Mouse (Mus musculus): ENCODE data around the gene Limk1. TPM values are rescaled to one million over a fixed set of nuclear protein-coding genes. Genes with fewer than 3 reads are reported as not detected.

Limk1 gene
- total and polyA plus RNA-seq, 3 experiments, result 7.2 to 27.7 (median 10.8) TPM

- H3K27ac ChIP-seq (ENCODE audit: insufficient read depth, low read depth), result no peak overlapping the region
- no peak for TF ChIP-seq ZMIZ1 (IDR thresholded peaks at IDR 0.05; ENCODE audit: low read depth, low read length)
- no peak for TF ChIP-seq RCOR1 (conservative IDR thresholded peaks at IDR 0.05; ENCODE audit: low read depth, low read length)
- peak in 1 of 2 experiments; percentile 59; a peak in 2 of 4 replicates for TF ChIP-seq CTCF (conservative IDR thresholded peaks at IDR 0.05 in 1 of 2, IDR thresholded peaks at IDR 0.05 in 1 of 2; ENCODE audit: low read depth in 2 of 2, low read length in 2 of 2)
- no peak for TF ChIP-seq UBTF (IDR thresholded peaks at IDR 0.05; ENCODE audit: low read depth, low read length)
- peak; percentile 82 for TF ChIP-seq NRF1 (IDR thresholded peaks at IDR 0.05; ENCODE audit: low read depth, low read length)
- 0 out of 2 replicates have a peak, but pooled peaks have one; percentile 9 for TF ChIP-seq BHLHE40 (IDR thresholded peaks at IDR 0.05; ENCODE audit: low read depth, low read length)
- peak; percentile 12 for TF ChIP-seq MAX (IDR thresholded peaks at IDR 0.05; ENCODE audit: low read length)
- peak; percentile 34; the same call in 1 of the 2 replicates for TF ChIP-seq HCFC1 (IDR thresholded peaks at IDR 0.05; ENCODE audit: low read depth, low read length)
- TF ChIP-seq E2F4 (IDR thresholded peaks at IDR 0.05; ENCODE audit: insufficient replicate concordance, low read depth, low read length), result no peak
- peak; percentile 24 for TF ChIP-seq POLR2A (IDR thresholded peaks at IDR 0.05; ENCODE audit: low read depth, low read length)
- peak; percentile 76 for TF ChIP-seq ELF1 (IDR thresholded peaks at IDR 0.05; ENCODE audit: low read depth, low read length)
- TF ChIP-seq KAT2A (IDR thresholded peaks at IDR 0.05; ENCODE audit: insufficient replicate concordance, low read length), result no peak
- no peak for TF ChIP-seq MAZ (IDR thresholded peaks at IDR 0.05; ENCODE audit: low read depth, low read length)
- TF ChIP-seq ETS1 (conservative IDR thresholded peaks at IDR 0.05; ENCODE audit: low read depth, low read length), result no peak; the same call in 1 of the 2 replicates
- TF ChIP-seq RAD21 (IDR thresholded peaks at IDR 0.05; ENCODE audit: low read depth, low read length), result peak; percentile 20
- peak overlapping the region; percentile 86 for H3K4me2 ChIP-seq (ENCODE audit: insufficient read depth, low read depth, poor library complexity, severe bottlenecking)
- peak overlapping the region; percentile 27 to 48 (median 44) for H3K4me3 ChIP-seq (replicated peaks in 1 of 3; ENCODE audit: low read depth in 2 of 3, low read length in 2 of 3, poor library complexity in 1 of 3)
- H3K9me3 ChIP-seq (replicated peaks; ENCODE audit: low read length), result no peaks in the 10 kb centered on the region
- peaks cover 0 to 26% of the 10 kb centered on the region in 2 experiments for H3K36me3 ChIP-seq (replicated peaks in 1 of 2; ENCODE audit: control insufficient read depth in 1 of 2, insufficient read depth in 1 of 2, low read length in 1 of 2)
- dilution Hi-C loops (cut with MboI; ENCODE audit: extremely low pct_ligation_motif_present, extremely low pct_unique_long_range_greater_than_20kb, low sequenced_read_pairs), result no loop called here
- no peaks in the 10 kb centered on the region for H3K27me3 ChIP-seq (replicated peaks)
- DNase-seq (ENCODE audit: extremely low read depth), result peak; percentile 99
- H3K9ac ChIP-seq (ENCODE audit: insufficient read depth, low read depth), result peak overlapping the region; percentile 20; the same call in 1 of the 2 replicates
- in situ Hi-C loops (cut with MboI; ENCODE audit: low pct_ligation_motif_present, low pct_unique_long_range_greater_than_20kb, low sequenced_read_pairs), result loop anchor here (5.0 kb wide), 1 partner anchor 42 kb away; no protein-coding TSS in a partner anchor
- H3K79me2 ChIP-seq (replicated peaks; ENCODE audit: control insufficient read depth, extremely low read depth, insufficient read depth, poor library complexity, severe bottlenecking), result no peaks in the 10 kb centered on the region
- peaks cover 3 to 20% of the 10 kb centered on the region in 2 experiments; a peak in 2 of 4 replicates for H3K4me1 ChIP-seq (ENCODE audit: control insufficient read depth in 1 of 2, insufficient read depth in 2 of 2)
Observed at GRCm38 (mm10) chr5:134688718-134689284, 403 bp upstream of the Limk1 start.

- TF ChIP-seq TCF12 (IDR thresholded peaks at IDR 0.05; ENCODE audit: low read depth, low read length) (no peak), NELFE (IDR thresholded peaks at IDR 0.05; ENCODE audit: low read depth, low read length) (no peak), ZMIZ1 (IDR thresholded peaks at IDR 0.05; ENCODE audit: low read depth, low read length) (no peak), POLR2A (IDR thresholded peaks at IDR 0.05; ENCODE audit: low read depth, low read length) (no peak), PAX5 (IDR thresholded peaks at IDR 0.05; ENCODE audit: low read length) (no peak), CTCF (conservative IDR thresholded peaks at IDR 0.05 in 1 of 2, IDR thresholded peaks at IDR 0.05 in 1 of 2; ENCODE audit: low read depth in 2 of 2, low read length in 2 of 2) (no peak), MAZ (IDR thresholded peaks at IDR 0.05; ENCODE audit: low read depth, low read length) (no peak), MAFK (IDR thresholded peaks at IDR 0.05; ENCODE audit: insufficient replicate concordance, low read length) (no peak), ELF1 (IDR thresholded peaks at IDR 0.05; ENCODE audit: low read depth, low read length) (no peak), EP300 (IDR thresholded peaks at IDR 0.05; ENCODE audit: low read length) (no peak), ZC3H11A (IDR thresholded peaks at IDR 0.05; ENCODE audit: low read depth, low read length) (no peak), USF2 (conservative IDR thresholded peaks at IDR 0.05; ENCODE audit: low read depth, low read length) (no peak)
- no peaks in the 10 kb centered on the region for H3K9me3 ChIP-seq (replicated peaks; ENCODE audit: low read length)
- no peak for DNase-seq (ENCODE audit: extremely low read depth)
- no peaks in the 10 kb centered on the region for H3K79me2 ChIP-seq (replicated peaks; ENCODE audit: control insufficient read depth, extremely low read depth, insufficient read depth, poor library complexity, severe bottlenecking)
- in situ Hi-C loops (cut with MboI; ENCODE audit: low pct_ligation_motif_present, low pct_unique_long_range_greater_than_20kb, low sequenced_read_pairs), result loop anchor here (5.0 kb wide), 1 partner anchor 40 kb away; no protein-coding TSS in a partner anchor
- no peak overlapping the region for H3K27ac ChIP-seq (ENCODE audit: insufficient read depth, low read depth)
- dilution Hi-C loops (cut with MboI; ENCODE audit: extremely low pct_ligation_motif_present, extremely low pct_unique_long_range_greater_than_20kb, low sequenced_read_pairs), result no loop called here
- H3K4me3 ChIP-seq (replicated peaks in 1 of 3; ENCODE audit: low read depth in 2 of 3, low read length in 2 of 3, poor library complexity in 1 of 3), result no peak overlapping the region
- H3K9ac ChIP-seq (ENCODE audit: insufficient read depth, low read depth), result no peak overlapping the region
- H3K27me3 ChIP-seq (replicated peaks), result no peaks in the 10 kb centered on the region
- peaks cover 3 to 20% of the 10 kb centered on the region in 2 experiments; a peak in 2 of 4 replicates for H3K4me1 ChIP-seq (ENCODE audit: control insufficient read depth in 1 of 2, insufficient read depth in 2 of 2)
- peaks cover 0 to 31% of the 10 kb centered on the region in 2 experiments for H3K36me3 ChIP-seq (replicated peaks in 1 of 2; ENCODE audit: control insufficient read depth in 1 of 2, insufficient read depth in 1 of 2, low read length in 1 of 2)
- no peak overlapping the region for H3K4me2 ChIP-seq (ENCODE audit: insufficient read depth, low read depth, poor library complexity, severe bottlenecking)
Observed at GRCm38 (mm10) chr5:134687187-134687586, 1.2 kb downstream of the Limk1 start.

All from CH12.LX (cell line).